Mouse (Mus musculus) neural tube, embryonic 15.5 days (tissue): ENCODE data around the gene Epha2. TPM values are rescaled to one million over a fixed set of nuclear protein-coding genes. Genes with fewer than 3 reads are reported as not detected.
A peak's percentile ranks its signal among the peaks of the same experiment; 100 is the strongest.

ENCODE experiments used
- ATAC-seq: fragments of 200-750 bp; cut with Nextera tagmentation; 2 replicates; pipeline ENCODE4 v1.8.0; 2017; ENCODE audit warnings: mild to moderate bottlenecking, moderate TSS enrichment, moderate library complexity; ENCODE audit not compliant: low FRiP score
- H3K27ac ChIP-seq: fragments of 300-500 bp; sonication (generic); replicated peaks from 2 replicates; pipeline ENCODE4 v1.5.1; 2015; ENCODE audit warnings: mild to moderate bottlenecking, inconsistent platforms
- H3K27me3 ChIP-seq: fragments of 300-500 bp; sonication (generic); replicated peaks from 2 replicates; pipeline ENCODE4 v1.6.1; 2015; ENCODE audit warnings: inconsistent platforms
- H3K36me3 ChIP-seq: fragments of 300-500 bp; sonication (generic); 2 replicates; pipeline ENCODE4 v1.6.1; 2015; ENCODE audit warnings: inconsistent platforms
- H3K4me1 ChIP-seq: fragments of 300-500 bp; sonication (generic); 2 replicates; pipeline ENCODE4 v1.6.1; 2015; ENCODE audit warnings: inconsistent platforms
- H3K4me2 ChIP-seq: fragments of 300-500 bp; sonication (generic); 2 replicates; pipeline ENCODE4 v1.6.1; 2015; ENCODE audit warnings: inconsistent platforms, mild to moderate bottlenecking, moderate library complexity
- H3K4me3 ChIP-seq: fragments of 300-500 bp; sonication (generic); replicated peaks from 2 replicates; pipeline ENCODE4 v1.5.1; 2015; ENCODE audit warnings: mild to moderate bottlenecking, inconsistent platforms
- H3K9ac ChIP-seq: fragments of 300-500 bp; sonication (generic); replicated peaks from 2 replicates; pipeline ENCODE4 v1.6.1; 2015; ENCODE audit warnings: mild to moderate bottlenecking, inconsistent platforms
- H3K9me3 ChIP-seq: fragments of 300-500 bp; sonication (generic); replicated peaks from 2 replicates; pipeline ENCODE4 v1.6.1; 2016; ENCODE audit warnings: inconsistent platforms
- WGBS: fragments of 180-500 bp; shearing (Covaris S2); methylation state at CpG from one replicate; pipeline ENCODE4 v1.1.7; 2015; ENCODE audit warnings: mixed read lengths; 5-methylcytosine and 5-hydroxymethylcytosine counted together
- polyA plus RNA-seq: library from polyadenylated mRNA; unstranded; fragments of >200 nt; fragmentation: Nextera tagmentation; extraction: Ambion mirVana; gene quantifications from 2 replicates; pipeline ENCODE4 v1.2.1, GENCODE M21; 2015

Epha2 gene
- polyA plus RNA-seq, 1 experiment from 2014 or later = 0.87 TPM

DNA sequence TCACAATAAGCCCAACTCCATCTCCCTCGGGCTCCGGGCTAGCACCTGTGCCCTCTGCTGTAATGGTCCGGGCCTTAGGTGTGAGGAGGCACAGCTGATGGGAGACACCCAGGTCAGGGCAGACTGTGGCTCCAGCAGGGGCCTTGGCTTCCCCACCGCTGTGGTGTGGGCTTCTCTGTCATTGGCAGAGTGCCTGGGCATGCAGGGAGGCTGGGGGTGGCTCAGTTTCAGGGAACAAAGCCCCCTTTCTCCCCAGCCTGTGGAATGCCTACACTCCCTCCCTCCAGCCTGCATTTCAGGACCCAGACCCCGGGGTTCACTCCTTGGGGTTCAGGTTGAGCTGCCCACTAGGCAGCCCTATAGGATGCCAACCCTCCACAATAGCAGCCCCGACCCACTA lies 35.2 kb downstream of the Epha2 start:
- peaks cover 31% of the 10 kb centered on the region for H3K4me1 ChIP-seq
- no peaks in the 10 kb centered on the region for H3K36me3 ChIP-seq
- 45% methylated on average over 6 of the region's 6 CpGs for WGBS
- ATAC-seq = no peak
- no peaks in the 10 kb centered on the region for H3K27me3 ChIP-seq
- no peak overlapping the region for H3K4me3 ChIP-seq
- H3K9me3 ChIP-seq = no peaks in the 10 kb centered on the region
- H3K9ac ChIP-seq = no peak overlapping the region
- H3K27ac ChIP-seq = peak overlapping the region; percentile 64
- H3K4me2 ChIP-seq = no peak overlapping the region

DNA sequence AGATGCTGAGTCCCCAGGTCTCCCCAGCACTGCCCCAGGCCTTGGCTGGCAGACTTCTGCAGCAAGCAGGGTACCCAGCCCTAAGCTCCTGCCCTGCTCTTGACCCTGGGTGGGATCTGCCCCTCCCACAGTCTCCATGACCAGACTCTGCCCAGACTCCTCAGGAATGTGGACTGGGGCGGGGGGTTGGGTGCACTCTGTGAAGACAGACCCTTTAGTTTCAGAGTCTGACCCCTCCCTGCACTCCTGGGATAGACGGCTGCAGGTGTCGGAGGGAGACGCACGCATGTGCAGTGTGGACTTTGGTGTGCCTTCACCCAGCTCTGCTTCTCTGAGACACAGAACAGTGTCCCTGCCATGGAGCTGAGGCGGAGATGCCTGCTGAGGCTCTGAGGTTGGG lies 36.9 kb downstream of the Epha2 start:
- Histone ChIP-seq H3K27me3 (no peaks in the 10 kb centered on the region), H3K27ac (no peak overlapping the region), H3K4me2 (no peak overlapping the region), H3K4me3 (no peak overlapping the region), H3K9me3 (no peaks in the 10 kb centered on the region), H3K36me3 (no peaks in the 10 kb centered on the region), H3K4me1 (peaks cover 31% of the 10 kb centered on the region), H3K9ac (no peak overlapping the region)
- ATAC-seq = no peak
- 20% methylated on average over 6 of the region's 6 CpGs for WGBS

DNA sequence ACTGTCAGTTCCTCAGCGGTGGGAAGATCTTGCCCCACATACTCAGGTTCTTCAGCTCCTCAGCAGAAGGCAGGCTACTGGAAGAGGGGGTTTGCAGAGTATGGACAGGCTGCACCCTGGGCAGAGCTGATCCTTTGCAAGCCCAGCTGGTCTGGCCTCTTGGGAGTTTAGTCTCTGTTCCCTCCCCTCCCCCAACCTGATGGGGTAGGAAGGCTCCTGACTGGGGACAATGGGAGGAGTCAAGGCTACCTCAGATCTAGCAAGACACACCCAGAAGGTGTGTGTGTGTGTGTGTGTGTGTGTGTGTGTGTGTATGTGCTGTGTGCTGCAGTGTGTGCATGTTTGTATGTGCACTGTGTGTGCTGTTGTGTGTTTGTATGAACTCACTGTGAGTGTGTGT lies 37.8 kb downstream of the Epha2 start:
- H3K36me3 ChIP-seq = no peaks in the 10 kb centered on the region
- H3K4me2 ChIP-seq = no peak overlapping the region
- no peaks in the 10 kb centered on the region for H3K27me3 ChIP-seq
- 40% methylated on average over 1 of the region's 1 CpGs for WGBS
- no peak overlapping the region for H3K4me3 ChIP-seq
- H3K27ac ChIP-seq = no peak overlapping the region
- no peak for ATAC-seq
- peaks cover 31% of the 10 kb centered on the region for H3K4me1 ChIP-seq
- H3K9me3 ChIP-seq = no peaks in the 10 kb centered on the region
- H3K9ac ChIP-seq = no peak overlapping the region

DNA sequence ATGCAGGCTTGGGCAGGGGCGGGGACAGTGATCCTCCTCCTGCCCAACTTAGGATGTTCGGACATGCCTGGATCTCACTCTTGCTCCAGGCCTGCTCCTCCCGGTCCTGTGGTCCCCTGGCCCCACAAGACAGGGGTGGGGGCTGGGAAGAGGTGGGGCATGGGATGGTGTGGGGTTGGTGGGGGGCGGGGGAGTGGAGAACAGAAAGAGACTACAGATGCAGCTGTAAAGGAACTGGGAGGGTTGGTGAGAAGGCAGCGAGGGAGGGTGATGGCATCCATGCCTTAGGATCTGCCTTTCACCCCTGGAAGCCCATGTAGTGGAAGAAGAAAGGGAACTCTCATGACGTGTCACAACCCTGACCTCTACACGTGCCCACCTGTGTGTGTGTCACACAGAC lies 40.4 kb downstream of the Epha2 start:
- no peak for ATAC-seq
- whole genome bisulfite sequencing = 78% methylated on average over 7 of the region's 7 CpGs
- Histone ChIP-seq H3K9ac (no peak overlapping the region), H3K4me3 (no peak overlapping the region), H3K27ac (no peak overlapping the region), H3K4me1 (peaks cover 12% of the 10 kb centered on the region), H3K36me3 (no peaks in the 10 kb centered on the region), H3K4me2 (no peak overlapping the region), H3K27me3 (no peaks in the 10 kb centered on the region), H3K9me3 (no peaks in the 10 kb centered on the region)

DNA sequence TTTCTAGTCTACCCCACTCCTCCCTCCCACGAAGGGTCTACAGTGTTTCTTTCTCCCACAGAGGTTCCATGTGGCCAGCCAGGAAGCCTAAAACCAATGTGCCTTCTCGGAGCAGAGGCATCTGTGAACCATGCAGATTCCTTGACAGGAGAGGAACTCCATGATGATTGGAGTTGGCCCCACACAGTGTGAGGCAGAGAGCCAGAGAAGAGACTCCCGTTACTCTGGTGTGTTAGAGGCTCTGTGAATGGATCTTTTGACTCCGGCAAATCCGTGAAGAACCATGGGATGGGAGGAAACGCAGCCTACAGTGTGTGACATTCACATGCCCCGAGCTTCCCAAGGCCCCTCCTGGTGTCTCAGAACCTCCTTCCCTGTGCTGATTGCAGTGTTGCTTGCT lies 42.5 kb downstream of the Epha2 start:
- ATAC-seq = no peak
- Histone ChIP-seq H3K27me3 (no peaks in the 10 kb centered on the region), H3K9ac (no peak overlapping the region), H3K4me3 (no peak overlapping the region), H3K27ac (no peak overlapping the region), H3K4me1 (peaks cover 4% of the 10 kb centered on the region), H3K4me2 (no peak overlapping the region), H3K36me3 (no peaks in the 10 kb centered on the region), H3K9me3 (no peaks in the 10 kb centered on the region)
- 65% methylated on average over 7 of the region's 7 CpGs for WGBS

DNA sequence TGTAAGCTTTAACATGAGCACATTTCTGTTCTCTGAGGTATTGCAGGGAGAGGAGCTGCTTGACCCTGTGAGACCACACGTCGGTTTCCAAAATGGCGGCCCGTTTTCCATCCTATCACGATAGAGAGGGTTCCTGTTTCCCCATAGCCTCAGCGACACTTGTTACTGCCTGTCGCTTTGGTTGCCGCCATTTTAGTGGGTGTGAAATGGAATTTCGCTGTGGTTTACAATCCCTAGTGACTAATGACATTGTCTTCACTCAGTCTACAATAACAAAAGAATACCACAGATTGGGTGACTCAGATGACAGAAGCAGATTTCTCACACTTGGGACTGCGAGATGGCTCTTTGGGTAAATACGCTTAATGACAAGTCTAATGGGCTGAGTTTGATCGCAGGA lies 44.2 kb downstream of the Epha2 start:
- no peak overlapping the region for H3K27ac ChIP-seq
- no peak for ATAC-seq

DNA sequence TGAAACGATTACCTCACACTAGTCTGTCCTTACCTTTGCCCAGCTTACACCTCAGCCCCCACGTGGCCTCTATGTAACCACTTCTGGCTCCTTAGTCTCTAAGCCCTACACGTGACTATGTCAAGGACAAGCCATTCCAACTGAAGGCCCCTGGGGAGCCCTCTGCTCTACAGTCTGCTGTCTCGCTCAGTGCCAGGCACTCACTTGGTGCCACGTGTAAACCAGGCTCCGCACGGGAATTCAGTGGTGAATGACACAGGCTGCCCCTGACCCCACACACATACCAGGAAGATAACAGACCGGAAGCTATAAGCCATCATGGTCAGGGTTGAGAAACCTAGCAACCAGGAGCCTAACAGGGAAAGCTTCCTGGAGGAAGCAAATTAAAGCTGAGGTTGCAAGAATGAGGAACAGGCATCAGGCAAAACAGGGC lies 46.3 kb downstream of the Epha2 start:
- H3K4me1 ChIP-seq = no peaks in the 10 kb centered on the region
- no peak for ATAC-seq
- H3K9me3 ChIP-seq = no peaks in the 10 kb centered on the region
- H3K36me3 ChIP-seq = no peaks in the 10 kb centered on the region
- H3K27ac ChIP-seq = no peak overlapping the region
- H3K27me3 ChIP-seq = no peaks in the 10 kb centered on the region
- no peak overlapping the region for H3K4me3 ChIP-seq
- 68% methylated on average over 8 of the region's 8 CpGs for WGBS
- H3K4me2 ChIP-seq = no peak overlapping the region
- H3K9ac ChIP-seq = no peak overlapping the region

More for the DNA sequence above, 44.2 kb downstream of the Epha2 start:
- Histone ChIP-seq H3K9me3 (no peaks in the 10 kb centered on the region), H3K27me3 (no peaks in the 10 kb centered on the region), H3K4me2 (no peak overlapping the region), H3K36me3 (no peaks in the 10 kb centered on the region), H3K9ac (no peak overlapping the region), H3K4me3 (no peak overlapping the region), H3K4me1 (no peaks in the 10 kb centered on the region)
- WGBS = 88% methylated on average over 12 of the region's 12 CpGs

DNA sequence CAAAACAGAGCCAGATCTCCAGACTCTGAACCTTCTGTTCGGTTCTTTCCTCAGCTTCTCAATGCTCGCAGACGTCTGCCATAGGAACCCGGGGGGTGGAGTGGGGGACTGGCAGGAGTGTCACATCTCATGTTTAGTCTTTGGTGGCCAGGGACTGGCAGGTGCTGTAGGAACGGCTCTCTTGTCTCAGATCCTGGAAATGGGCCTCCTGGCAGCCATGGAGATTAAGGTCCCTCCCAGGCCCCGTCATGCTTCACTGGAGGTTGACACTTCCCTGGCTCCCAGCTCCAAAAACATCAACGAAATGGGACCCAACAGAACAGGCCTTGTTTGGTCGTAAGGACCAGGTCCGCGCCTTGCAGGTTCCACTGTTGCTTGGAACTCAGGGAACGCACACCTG lies 47.6 kb downstream of the Epha2 start:
- Histone ChIP-seq H3K36me3 (no peaks in the 10 kb centered on the region), H3K4me2 (no peak overlapping the region), H3K9ac (no peak overlapping the region), H3K27me3 (no peaks in the 10 kb centered on the region), H3K4me3 (no peak overlapping the region), H3K4me1 (no peaks in the 10 kb centered on the region), H3K9me3 (no peaks in the 10 kb centered on the region), H3K27ac (no peak overlapping the region)
- ATAC-seq = no peak
- 77% methylated on average over 11 of the region's 11 CpGs for WGBS

DNA sequence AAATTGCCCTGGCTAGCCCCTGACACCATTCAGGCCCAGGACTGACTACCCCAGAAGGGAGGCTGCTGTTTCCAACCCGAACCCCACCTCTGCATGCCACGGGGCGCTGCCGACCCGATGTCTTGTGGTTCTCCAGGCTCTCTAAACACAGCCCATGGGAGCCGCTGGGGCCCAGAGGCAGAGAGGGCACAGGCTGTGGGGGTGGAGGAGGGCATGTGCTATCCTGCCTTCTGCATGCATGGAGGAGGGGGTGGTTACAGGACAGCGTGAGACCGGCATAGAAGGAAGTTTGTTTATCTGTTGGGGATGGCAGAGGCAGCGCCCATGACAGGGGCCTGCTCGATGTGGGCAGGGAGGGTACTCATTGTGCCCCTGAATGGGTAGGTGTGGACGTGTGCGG lies 49.0 kb downstream of the Epha2 start:
- no peaks in the 10 kb centered on the region for H3K4me1 ChIP-seq
- no peak overlapping the region for H3K4me2 ChIP-seq
- H3K9me3 ChIP-seq = no peaks in the 10 kb centered on the region
- H3K4me3 ChIP-seq = no peak overlapping the region
- ATAC-seq = no peak
- no peaks in the 10 kb centered on the region for H3K36me3 ChIP-seq
- WGBS = 88% methylated on average over 12 of the region's 12 CpGs
- H3K27ac ChIP-seq = no peak overlapping the region
- no peak overlapping the region for H3K9ac ChIP-seq
- no peaks in the 10 kb centered on the region for H3K27me3 ChIP-seq

DNA sequence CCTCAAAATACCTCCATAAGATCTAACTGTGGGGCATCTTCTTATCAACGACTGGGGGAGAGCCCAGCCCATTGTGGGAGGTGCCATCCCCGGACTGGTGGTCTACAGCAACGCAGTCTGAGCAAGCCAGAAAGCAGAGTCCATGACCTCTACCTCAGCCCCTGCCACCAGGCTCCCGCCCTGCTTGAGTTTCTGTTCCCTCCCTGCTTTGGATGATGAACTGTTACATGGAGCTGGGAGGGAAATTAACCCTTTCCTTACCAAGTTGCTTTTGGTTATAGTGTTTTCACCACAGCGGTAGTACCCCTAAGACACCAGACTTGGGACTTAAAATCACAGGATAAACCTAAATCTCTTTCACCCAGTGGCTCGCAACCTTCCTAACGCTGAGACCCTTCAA lies 50.9 kb downstream of the Epha2 start:
- ATAC-seq = no peak

DNA sequence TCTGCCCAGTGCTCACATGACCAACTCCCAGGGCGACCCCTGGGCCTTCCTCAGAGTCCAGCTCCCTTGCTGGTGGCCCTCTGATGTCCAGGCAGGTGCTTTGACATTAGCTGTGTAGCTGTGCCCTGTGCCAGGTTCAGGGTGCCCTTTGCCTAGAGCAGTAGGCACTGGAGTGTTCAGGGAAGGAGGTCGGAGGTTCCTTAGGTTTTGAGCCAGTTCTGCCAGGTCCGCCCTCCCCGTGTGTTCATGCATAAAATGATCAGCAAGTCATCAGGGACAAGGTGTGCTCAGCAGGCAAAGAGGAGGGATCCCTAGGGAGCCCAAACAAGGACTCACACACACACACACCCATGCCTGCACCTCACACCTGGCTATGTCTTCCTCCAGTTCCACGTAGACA lies 51.9 kb downstream of the Epha2 start:
- no peaks in the 10 kb centered on the region for H3K4me1 ChIP-seq
- H3K4me3 ChIP-seq = no peak overlapping the region
- no peak overlapping the region for H3K9ac ChIP-seq
- H3K27me3 ChIP-seq = no peaks in the 10 kb centered on the region
- ATAC-seq = no peak
- H3K36me3 ChIP-seq = no peaks in the 10 kb centered on the region
- WGBS = 83% methylated on average over 5 of the region's 5 CpGs
- no peak overlapping the region for H3K27ac ChIP-seq
- no peaks in the 10 kb centered on the region for H3K9me3 ChIP-seq
- no peak overlapping the region for H3K4me2 ChIP-seq

More for the DNA sequence above, 50.9 kb downstream of the Epha2 start:
- Histone ChIP-seq H3K4me3 (no peak overlapping the region), H3K9me3 (no peaks in the 10 kb centered on the region), H3K4me1 (no peaks in the 10 kb centered on the region), H3K4me2 (no peak overlapping the region), H3K27ac (no peak overlapping the region), H3K36me3 (no peaks in the 10 kb centered on the region), H3K9ac (no peak overlapping the region), H3K27me3 (no peaks in the 10 kb centered on the region)
- WGBS = 63% methylated on average over 7 of the region's 7 CpGs

DNA sequence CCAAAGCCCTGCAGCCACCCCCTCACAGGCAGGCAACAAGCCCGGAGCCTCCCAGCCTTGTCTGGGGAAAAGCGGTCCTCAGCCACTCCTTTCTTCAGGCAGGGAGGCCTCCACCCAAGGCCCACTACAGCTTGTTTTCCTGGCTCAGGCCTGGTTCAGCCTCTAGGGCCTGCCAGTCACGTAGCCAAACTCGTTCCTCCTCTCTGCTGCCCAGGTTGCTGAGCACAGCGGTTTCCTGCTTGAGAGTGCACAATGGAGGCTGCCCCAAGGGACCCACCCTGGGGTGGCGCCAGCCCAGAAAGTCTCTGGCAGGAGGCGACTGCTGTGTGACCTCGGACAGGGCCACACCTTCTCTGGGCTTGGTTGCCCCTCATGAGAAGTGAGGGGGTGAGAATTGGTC lies 52.8 kb downstream of the Epha2 start:
- no peaks in the 10 kb centered on the region for H3K9me3 ChIP-seq

DNA sequence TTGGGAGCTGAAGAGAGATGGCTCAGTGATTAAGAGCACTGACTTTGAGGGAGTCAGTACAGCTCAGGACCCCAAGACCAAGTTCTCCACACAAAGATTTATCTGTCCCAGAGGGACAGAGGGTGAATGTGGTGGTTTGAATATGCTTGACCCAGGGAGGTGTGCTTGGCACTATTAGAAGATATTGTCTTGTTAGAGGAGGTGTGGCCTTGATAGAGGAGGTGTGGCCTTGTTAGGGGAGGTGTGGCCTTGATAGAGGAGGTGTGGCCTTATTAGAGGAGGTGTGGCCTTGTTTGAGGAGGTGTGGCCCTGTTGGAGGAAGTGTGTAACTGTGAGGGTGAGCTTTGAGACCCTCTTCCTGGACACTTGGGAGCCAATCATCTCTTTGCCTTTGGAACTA lies 56.8 kb downstream of the Epha2 start:
- no peak overlapping the region for H3K4me3 ChIP-seq
- H3K36me3 ChIP-seq = no peaks in the 10 kb centered on the region
- H3K9ac ChIP-seq = no peak overlapping the region
- ATAC-seq = no peak
- H3K27ac ChIP-seq = no peak overlapping the region
- H3K27me3 ChIP-seq = no peaks in the 10 kb centered on the region
- H3K4me2 ChIP-seq = no peak overlapping the region
- H3K9me3 ChIP-seq = no peaks in the 10 kb centered on the region
- H3K4me1 ChIP-seq = peaks cover 4% of the 10 kb centered on the region

More for the DNA sequence above, 52.8 kb downstream of the Epha2 start:
- H3K4me3 ChIP-seq = no peak overlapping the region
- no peak overlapping the region for H3K27ac ChIP-seq
- no peak overlapping the region for H3K9ac ChIP-seq
- H3K36me3 ChIP-seq = no peaks in the 10 kb centered on the region
- no peaks in the 10 kb centered on the region for H3K4me1 ChIP-seq
- WGBS = 66% methylated on average over 8 of the region's 8 CpGs
- no peaks in the 10 kb centered on the region for H3K27me3 ChIP-seq
- no peak for ATAC-seq
- no peak overlapping the region for H3K4me2 ChIP-seq
